Mouse (Mus musculus) heart, postnatal 0 days (tissue): ENCODE results near the gene Fat2. TPM values are rescaled to one million over a fixed set of nuclear protein-coding genes. Genes with fewer than 3 reads are reported as not detected.
A peak's percentile ranks its signal among the peaks of the same experiment; 100 is the strongest.

Source experiments
- ATAC-seq: fragments of 200-750 bp; cut with Nextera tagmentation; 2 replicates; pipeline ENCODE4 v1.8.0; 2017; ENCODE audit warnings: low read depth, moderate number of reproducible peaks, moderate library complexity; ENCODE audit not compliant: insufficient read depth
- DNase-seq: peaks from one replicate; pipeline ENCODE4 v3.0.0-alpha.2; 2016; ENCODE audit warnings: low spot score
- H3K27ac ChIP-seq: fragments of 300-500 bp; sonication (generic); 2 replicates; pipeline ENCODE4 v1.5.1; 2014; ENCODE audit warnings: low read depth, mild to moderate bottlenecking
- H3K27me3 ChIP-seq: fragments of 300-500 bp; sonication (generic); 2 replicates; pipeline ENCODE4 v1.6.1; 2014; ENCODE audit warnings: low read length, mixed read lengths; ENCODE audit not compliant: control insufficient read depth, insufficient read depth
- H3K36me3 ChIP-seq: fragments of 300-500 bp; sonication (generic); replicated peaks from 2 replicates; pipeline ENCODE4 v1.6.1; 2014; ENCODE audit warnings: low read length, mixed read lengths; ENCODE audit not compliant: control insufficient read depth, insufficient read depth
- H3K4me1 ChIP-seq: fragments of 300-500 bp; sonication (generic); 2 replicates; pipeline ENCODE4 v1.6.1; 2014; ENCODE audit warnings: antibody characterized with exemption; ENCODE audit not compliant: control insufficient read depth, insufficient read depth
- H3K4me2 ChIP-seq: fragments of 300-500 bp; sonication (generic); 2 replicates; pipeline ENCODE4 v1.6.1; 2014; ENCODE audit warnings: low read depth, mild to moderate bottlenecking, low read length, moderate library complexity
- H3K4me3 ChIP-seq: fragments of 300-500 bp; sonication (generic); 2 replicates; pipeline ENCODE4 v1.5.1; 2014; ENCODE audit warnings: low read depth, low read length
- H3K9ac ChIP-seq: fragments of 300-500 bp; sonication (generic); replicated peaks from 2 replicates; pipeline ENCODE4 v1.6.1; 2014; ENCODE audit warnings: low read depth, low read length, mixed read lengths
- H3K9me3 ChIP-seq: fragments of 300-500 bp; sonication (generic); replicated peaks from 2 replicates; pipeline ENCODE4 v1.6.1; 2016; ENCODE audit warnings: low read length; ENCODE audit not compliant: control insufficient read depth
- CTCF ChIP-seq: IDR thresholded peaks from 2 replicates; pipeline ENCODE4 v1.5.1; 2016; ENCODE audit warnings: antibody characterized with exemption, control low read depth, low read depth
- EP300 ChIP-seq: IDR thresholded peaks from 2 replicates; pipeline ENCODE4 v1.6.1; 2016; ENCODE audit warnings: antibody characterized with exemption, low read depth
- WGBS: fragments of 180-500 bp; shearing (Covaris S2); extraction: QIAGEN DNeasy Blood & Tissue Kit; methylation state at CpG from one replicate; pipeline ENCODE4 v1.1.7; 2014; 5-methylcytosine and 5-hydroxymethylcytosine counted together
- polyA plus RNA-seq: library from polyadenylated mRNA; unstranded; fragments of >200 nt; fragmentation: Nextera tagmentation; extraction: Ambion mirVana; gene quantifications from 2 replicates; pipeline ENCODE4 v1.2.1, GENCODE M21; 2015
- total RNA-seq: library from RNA; depleted of rRNA; stranded (reverse); fragments of >200 nt; gene quantifications from 2 replicates; pipeline ENCODE4 v1.2.3, GENCODE M21; 2014; ENCODE audit warnings: low replicate concordance

The Fat2 gene
- total and polyA plus RNA-seq, 2 experiments from 2014 or later, result 0.01 to 1.1 TPM

DNA sequence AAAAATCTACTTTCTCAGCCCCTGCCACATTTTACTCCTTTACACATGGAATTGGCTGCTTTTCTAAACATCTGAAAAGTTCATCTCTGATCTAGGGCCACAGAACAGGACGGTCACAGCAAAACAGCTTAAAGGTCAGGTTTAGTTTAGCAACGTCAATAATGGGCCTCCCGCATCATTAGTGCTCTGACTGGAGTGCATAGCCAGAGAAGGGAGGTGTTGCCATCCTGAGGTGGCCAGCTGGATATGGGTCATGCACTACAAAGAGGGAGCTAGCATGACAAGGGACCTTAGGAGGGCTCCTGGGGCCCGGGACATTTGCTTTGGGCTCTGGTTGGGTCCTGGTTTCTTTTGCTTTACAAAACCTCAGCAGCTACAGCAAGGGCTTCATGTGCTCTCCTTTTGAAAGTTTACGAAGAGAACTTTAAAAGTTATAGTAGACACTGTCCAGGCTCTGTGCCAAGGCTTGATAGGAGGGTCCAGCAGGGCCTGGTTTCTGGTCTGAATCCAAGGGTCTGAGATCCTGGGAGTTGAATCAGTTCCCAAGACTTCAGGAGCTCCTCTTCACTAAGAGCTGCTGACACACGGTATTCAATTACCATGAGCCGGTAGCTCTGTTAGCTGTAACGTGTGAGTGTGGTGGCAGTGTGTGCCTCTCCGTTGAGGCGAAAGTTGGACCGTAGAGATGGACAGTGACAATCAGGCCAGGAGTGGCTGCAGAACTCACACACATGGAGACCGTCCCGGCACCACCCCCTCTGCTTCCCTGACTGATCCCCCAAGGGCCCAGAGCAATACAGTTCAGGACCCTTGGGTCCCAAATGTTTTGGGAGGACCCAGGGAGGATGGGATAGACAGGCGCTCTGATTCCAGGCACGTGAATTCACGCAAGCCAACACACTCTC is 6.2 kb downstream of the Fat2 start:
- Histone ChIP-seq H3K9ac (no peak overlapping the region; the same call in 1 of the 2 replicates), H3K27ac (no peak overlapping the region), H3K27me3 (no peaks in the 10 kb centered on the region), H3K4me3 (no peak overlapping the region), H3K9me3 (no peaks in the 10 kb centered on the region), H3K4me1 (no peaks in the 10 kb centered on the region), H3K36me3 (no peaks in the 10 kb centered on the region), H3K4me2 (no peak overlapping the region)
- WGBS, result 49% methylated on average over 16 of the region's 16 CpGs
- TF ChIP-seq EP300 (no peak), CTCF (no peak)
- DNase-seq, result peak; percentile 10
- no peak for ATAC-seq

DNA sequence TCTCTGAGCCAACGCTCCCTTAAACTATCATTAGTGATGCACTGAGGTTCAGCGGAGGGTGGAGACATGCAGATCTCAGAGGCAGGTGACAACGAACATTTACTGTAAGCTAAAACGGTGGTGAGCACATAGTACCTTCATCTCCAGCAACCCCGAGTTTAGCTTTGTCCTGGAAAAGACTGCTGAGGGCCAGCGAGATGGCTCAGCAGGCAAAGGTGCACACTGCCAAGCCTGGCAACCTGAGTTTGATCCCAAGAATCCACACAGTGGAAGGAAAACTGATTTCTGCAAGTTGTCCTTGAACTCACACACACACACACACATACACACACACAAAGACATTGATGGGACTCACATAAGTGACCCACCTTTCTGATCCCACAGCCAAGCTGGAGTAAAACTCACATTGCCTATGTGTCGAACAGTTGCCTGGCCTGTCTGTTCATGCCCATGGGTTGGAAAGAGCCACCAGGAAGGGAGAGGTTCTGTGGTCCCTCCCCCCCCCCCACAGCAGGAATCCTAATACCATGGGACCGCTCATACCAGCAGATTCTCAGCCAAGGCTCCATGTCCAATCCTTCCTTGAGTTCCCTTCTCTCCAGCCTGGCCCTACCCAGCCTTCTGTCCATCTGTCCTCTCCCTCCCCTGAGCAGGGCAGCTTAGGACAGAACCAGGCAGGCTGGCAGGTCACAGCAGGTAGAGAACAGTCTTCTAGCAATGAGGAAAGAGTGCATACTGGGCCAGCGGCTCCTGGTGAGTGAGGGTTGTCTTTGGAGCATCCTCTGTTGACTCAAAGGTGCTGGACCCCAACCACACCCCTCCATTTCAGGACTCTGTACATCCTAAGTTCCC is 8.6 kb downstream of the Fat2 start:
- Histone ChIP-seq H3K27me3 (no peaks in the 10 kb centered on the region), H3K4me1 (no peaks in the 10 kb centered on the region), H3K27ac (no peak overlapping the region), H3K36me3 (no peaks in the 10 kb centered on the region), H3K9me3 (no peaks in the 10 kb centered on the region), H3K4me3 (no peak overlapping the region), H3K4me2 (no peak overlapping the region), H3K9ac (no peak overlapping the region)
- TF ChIP-seq EP300 (no peak), CTCF (no peak)
- 84% methylated on average over 9 of the region's 9 CpGs for WGBS
- ATAC-seq (no peak), DNase-seq (no peak)

DNA sequence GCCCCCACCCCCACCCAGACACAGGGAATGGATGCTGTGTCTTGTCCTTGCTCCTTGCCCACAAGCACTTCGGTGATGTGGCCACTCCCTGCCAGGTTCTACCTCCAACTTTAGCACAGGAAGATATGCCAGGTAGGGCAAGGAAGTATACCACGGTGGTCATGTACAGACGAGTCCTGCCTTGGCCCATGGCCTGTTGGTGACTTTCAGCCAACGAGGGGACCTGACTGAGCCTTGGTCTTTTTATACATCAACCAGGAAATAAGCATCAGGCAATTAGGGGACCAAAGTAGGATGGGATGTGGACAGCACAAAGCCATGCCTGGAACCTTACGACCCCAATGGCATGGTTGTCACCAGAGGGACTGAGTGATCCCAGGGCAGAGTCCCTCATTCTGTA is 9.3 kb downstream of the Fat2 start:
- Histone ChIP-seq H3K4me3 (no peak overlapping the region), H3K27ac (no peak overlapping the region), H3K9me3 (no peaks in the 10 kb centered on the region), H3K4me2 (no peak overlapping the region), H3K36me3 (no peaks in the 10 kb centered on the region), H3K4me1 (no peaks in the 10 kb centered on the region), H3K9ac (no peak overlapping the region), H3K27me3 (no peaks in the 10 kb centered on the region)
- TF ChIP-seq CTCF (no peak), EP300 (no peak)
- DNase-seq (no peak), ATAC-seq (no peak)
- WGBS, result 78% methylated on average over 5 of the region's 5 CpGs

DNA sequence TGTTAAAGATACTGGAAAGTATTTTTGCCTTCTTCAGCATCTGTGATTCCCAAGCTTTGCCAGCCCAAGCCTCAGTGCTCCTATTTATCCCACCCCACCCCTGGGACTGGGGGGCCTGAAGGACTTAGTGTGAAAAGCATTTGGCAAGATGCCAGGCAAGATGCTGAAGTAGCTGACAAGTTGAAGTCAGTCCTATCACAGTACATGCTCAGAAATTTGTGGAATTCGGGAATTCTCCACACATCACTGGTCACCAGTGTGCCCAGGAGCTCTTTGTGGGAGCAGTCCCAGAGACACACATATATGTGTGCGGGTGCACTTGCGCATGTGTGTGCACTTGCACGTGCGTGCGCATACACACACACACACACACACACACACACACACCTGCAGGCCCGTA is 10.2 kb downstream of the Fat2 start:
- H3K4me2 ChIP-seq, result no peak overlapping the region
- ATAC-seq (no peak), DNase-seq (no peak)
- TF ChIP-seq EP300, result no peak
- TF ChIP-seq CTCF, result no peak
- no peaks in the 10 kb centered on the region for H3K36me3 ChIP-seq
- H3K9ac ChIP-seq, result no peak overlapping the region
- no peaks in the 10 kb centered on the region for H3K9me3 ChIP-seq
- 68% methylated on average over 7 of the region's 7 CpGs for WGBS
- H3K4me3 ChIP-seq, result no peak overlapping the region
- no peak overlapping the region for H3K27ac ChIP-seq
- H3K4me1 ChIP-seq, result no peaks in the 10 kb centered on the region
- no peaks in the 10 kb centered on the region for H3K27me3 ChIP-seq

DNA sequence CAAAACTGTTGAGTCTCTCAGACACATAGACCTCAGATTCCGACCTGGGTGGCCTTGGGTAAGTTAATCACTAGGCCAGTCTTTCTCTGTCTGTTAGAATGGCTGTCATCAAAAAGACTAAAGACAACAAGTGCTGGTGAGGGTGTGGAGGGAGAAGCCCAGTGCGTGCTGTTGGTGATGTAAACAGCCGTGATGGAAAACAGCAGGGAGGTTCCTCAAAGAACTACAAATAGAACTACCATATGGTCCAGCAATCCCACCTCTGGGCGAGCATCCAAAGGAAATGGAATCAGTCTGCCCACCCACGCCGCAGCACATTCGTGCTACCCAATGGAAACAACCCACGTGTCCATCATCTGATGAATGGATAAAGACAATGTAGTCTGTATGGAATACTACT is 12.5 kb downstream of the Fat2 start:
- Histone ChIP-seq H3K4me1 (no peaks in the 10 kb centered on the region), H3K36me3 (no peaks in the 10 kb centered on the region), H3K27ac (no peak overlapping the region), H3K9ac (no peak overlapping the region), H3K4me2 (no peak overlapping the region), H3K4me3 (no peak overlapping the region), H3K27me3 (no peaks in the 10 kb centered on the region), H3K9me3 (no peaks in the 10 kb centered on the region)
- 47% methylated on average over 8 of the region's 8 CpGs for WGBS
- TF ChIP-seq CTCF, result no peak
- TF ChIP-seq EP300, result no peak
- no peak for DNase-seq
- no peak for ATAC-seq
